Mouse (Mus musculus): Measurements from ENCODE around the gene Gm5617. TPM values are rescaled to one million over a fixed set of nuclear protein-coding genes. Genes with fewer than 3 reads are reported as not detected.

Gene Gm5617
- 10 to 100 TPM; 34.4 to 39.1 TPM for total RNA-seq (2021)
- polyA plus RNA-seq (2012; rRNA removed), result 31.2 and 62.1 TPM in 2 replicates
- long read RNA-seq, transcript Gm5617-201 (1 exons, 531 nt), result major isoform, 41 of 41 reads
- long read RNA-seq, partial matches to known transcripts, result 0 of 41 reads
- long read RNA-seq, other reads (novel, unspliced or antisense), result 0 of 41 reads

GRCm38 (mm10) chr9:48494817-48495547 lies at the start of gene Gm5617, which contains the start of gene Rbm7:
Gm5617 (plus strand) TSS chr9:48495442.
Rbm7 (minus strand) TSS chr9:48495299.
- peak; percentile 96 for DNase-seq
- Histone ChIP-seq H3K27me3 (ENCODE audit: control insufficient read depth, insufficient read depth, low read length) (no peaks in the 10 kb centered on the region), H3K9ac (ENCODE audit: low read depth, low read length) (peak within 1 kb of the TSS; percentile 97), H3K27ac (peak within 1 kb of the TSS; percentile 94), H3K4me3 (peak within 1 kb of the TSS; percentile 98), H3K4me1 (ENCODE audit: control insufficient read depth, insufficient read depth, low read length) (peaks cover 3% of the 10 kb centered on the region), H3K79me2 (replicated peaks; ENCODE audit: control insufficient read depth, insufficient read depth, low read length) (no peaks in the 10 kb centered on the region), H3K36me3 (ENCODE audit: control insufficient read depth, insufficient read depth, low read length) (peaks cover 21% of the 10 kb centered on the region)
- intact Hi-C loops (cut with DNase I), result loop anchor here (1.0 kb wide), 1 partner anchor 15 kb away; the partner anchor contains the start of gene Rexo2
- under 1% methylated on average over 72 of the region's 72 CpGs for WGBS
- peak; percentile 71 for TF ChIP-seq EP300 (IDR thresholded peaks at IDR 0.05; ENCODE audit: insufficient read depth, low read depth, low read length)
- TF ChIP-seq CTCF (IDR thresholded peaks at IDR 0.05), result no peak

GRCm38 (mm10) chr9:48447783-48448209 lies 47.4 kb upstream of the Gm5617 start:
- TF ChIP-seq POLR2A (IDR thresholded peaks at IDR 0.05; ENCODE audit: insufficient read depth, low read depth, low read length) (no peak), EP300 (IDR thresholded peaks at IDR 0.05; ENCODE audit: insufficient read depth, low read depth, low read length) (no peak), CTCF (IDR thresholded peaks at IDR 0.05) (peak; percentile 78)
- 32% methylated on average over 5 of the region's 5 CpGs for WGBS
- H3K27ac ChIP-seq, result no peak overlapping the region
- no peaks in the 10 kb centered on the region for H3K36me3 ChIP-seq (ENCODE audit: control insufficient read depth, insufficient read depth, low read length)
- H3K4me1 ChIP-seq (ENCODE audit: control insufficient read depth, insufficient read depth, low read length), result peaks cover 2% of the 10 kb centered on the region; the same call in 1 of the 2 replicates
- no peaks in the 10 kb centered on the region for H3K27me3 ChIP-seq (ENCODE audit: control insufficient read depth, insufficient read depth, low read length)
- no peak overlapping the region for H3K4me3 ChIP-seq
- H3K79me2 ChIP-seq (replicated peaks; ENCODE audit: control insufficient read depth, insufficient read depth, low read length), result no peaks in the 10 kb centered on the region
- DNase-seq, result no peak
- H3K9ac ChIP-seq (ENCODE audit: low read depth, low read length), result no peak overlapping the region
- intact Hi-C loops (cut with DNase I), result loop anchor here (5.0 kb wide), 1 partner anchor 110 kb away; no protein-coding TSS in a partner anchor

- Histone ChIP-seq H3K79me2 (replicated peaks; ENCODE audit: control insufficient read depth, insufficient read depth, low read length) (no peaks in the 10 kb centered on the region), H3K4me3 (no peak overlapping the region), H3K27ac (no peak overlapping the region), H3K9ac (ENCODE audit: low read depth, low read length) (no peak overlapping the region), H3K36me3 (ENCODE audit: control insufficient read depth, insufficient read depth, low read length) (no peaks in the 10 kb centered on the region), H3K27me3 (ENCODE audit: control insufficient read depth, insufficient read depth, low read length) (no peaks in the 10 kb centered on the region), H3K4me1 (ENCODE audit: control insufficient read depth, insufficient read depth, low read length) (peaks cover 2% of the 10 kb centered on the region; the same call in 1 of the 2 replicates)
- DNase-seq, result no peak
- intact Hi-C loops (cut with DNase I), result no loop called here
- 85% methylated on average over 17 of the region's 17 CpGs for WGBS
- TF ChIP-seq CTCF (IDR thresholded peaks at IDR 0.05), result no peak
- no peak for TF ChIP-seq EP300 (IDR thresholded peaks at IDR 0.05; ENCODE audit: insufficient read depth, low read depth, low read length)
- TF ChIP-seq POLR2A (IDR thresholded peaks at IDR 0.05; ENCODE audit: insufficient read depth, low read depth, low read length), result no peak
Measured at GRCm38 (mm10) chr9:48450066-48450465, 45.2 kb upstream of the Gm5617 start.

GRCm38 (mm10) chr9:48455961-48456360 lies 39.3 kb upstream of the Gm5617 start:
- Histone ChIP-seq H3K4me1 (ENCODE audit: control insufficient read depth, insufficient read depth, low read length) (no peaks in the 10 kb centered on the region), H3K4me3 (no peak overlapping the region), H3K27me3 (ENCODE audit: control insufficient read depth, insufficient read depth, low read length) (no peaks in the 10 kb centered on the region), H3K36me3 (ENCODE audit: control insufficient read depth, insufficient read depth, low read length) (no peaks in the 10 kb centered on the region), H3K27ac (no peak overlapping the region), H3K79me2 (replicated peaks; ENCODE audit: control insufficient read depth, insufficient read depth, low read length) (no peaks in the 10 kb centered on the region), H3K9ac (ENCODE audit: low read depth, low read length) (no peak overlapping the region)
- 85% methylated on average over 3 of the region's 3 CpGs for WGBS
- TF ChIP-seq CTCF (IDR thresholded peaks at IDR 0.05), result no peak
- no peak for TF ChIP-seq EP300 (IDR thresholded peaks at IDR 0.05; ENCODE audit: insufficient read depth, low read depth, low read length)
- TF ChIP-seq POLR2A (IDR thresholded peaks at IDR 0.05; ENCODE audit: insufficient read depth, low read depth, low read length), result no peak
- intact Hi-C loops (cut with DNase I), result no loop called here
- DNase-seq, result no peak

GRCm38 (mm10) chr9:48458879-48459278 lies 36.4 kb upstream of the Gm5617 start:
- Histone ChIP-seq H3K27ac (no peak overlapping the region), H3K4me3 (no peak overlapping the region), H3K9ac (ENCODE audit: low read depth, low read length) (no peak overlapping the region), H3K4me1 (ENCODE audit: control insufficient read depth, insufficient read depth, low read length) (no peaks in the 10 kb centered on the region), H3K36me3 (ENCODE audit: control insufficient read depth, insufficient read depth, low read length) (no peaks in the 10 kb centered on the region), H3K79me2 (replicated peaks; ENCODE audit: control insufficient read depth, insufficient read depth, low read length) (no peaks in the 10 kb centered on the region), H3K27me3 (ENCODE audit: control insufficient read depth, insufficient read depth, low read length) (no peaks in the 10 kb centered on the region)
- intact Hi-C loops (cut with DNase I), result no loop called here
- 70% methylated on average over 3 of the region's 3 CpGs for WGBS
- no peak for DNase-seq
- no peak for TF ChIP-seq EP300 (IDR thresholded peaks at IDR 0.05; ENCODE audit: insufficient read depth, low read depth, low read length)
- peak; percentile 50 for TF ChIP-seq CTCF (IDR thresholded peaks at IDR 0.05)

GRCm38 (mm10) chr9:48459391-48459790 lies 35.9 kb upstream of the Gm5617 start:
- WGBS, result 90% methylated on average over 5 of the region's 5 CpGs
- Histone ChIP-seq H3K4me1 (ENCODE audit: control insufficient read depth, insufficient read depth, low read length) (no peaks in the 10 kb centered on the region), H3K9ac (ENCODE audit: low read depth, low read length) (no peak overlapping the region), H3K27me3 (ENCODE audit: control insufficient read depth, insufficient read depth, low read length) (no peaks in the 10 kb centered on the region), H3K79me2 (replicated peaks; ENCODE audit: control insufficient read depth, insufficient read depth, low read length) (no peaks in the 10 kb centered on the region), H3K4me3 (no peak overlapping the region), H3K36me3 (ENCODE audit: control insufficient read depth, insufficient read depth, low read length) (no peaks in the 10 kb centered on the region), H3K27ac (no peak overlapping the region)
- DNase-seq, result no peak
- intact Hi-C loops (cut with DNase I), result no loop called here
- no peak for TF ChIP-seq EP300 (IDR thresholded peaks at IDR 0.05; ENCODE audit: insufficient read depth, low read depth, low read length)
- TF ChIP-seq CTCF (IDR thresholded peaks at IDR 0.05), result no peak
- TF ChIP-seq POLR2A (IDR thresholded peaks at IDR 0.05; ENCODE audit: insufficient read depth, low read depth, low read length), result no peak
